Mouse (Mus musculus) heart, embryonic 16.5 days (tissue): Measurements from ENCODE around the gene Tmem117. TPM values are rescaled to one million over a fixed set of nuclear protein-coding genes. Genes with fewer than 3 reads are reported as not detected.

Experiments used
- ATAC-seq: fragments of 200-750 bp; cut with Nextera tagmentation; replicated peaks from 2 replicates; pipeline ENCODE4 v1.8.0; 2017; ENCODE audit warnings: moderate number of reproducible peaks; ENCODE audit not compliant: insufficient read depth, low FRiP score; ENCODE audit errors: extremely low read depth
- H3K27ac ChIP-seq: fragments of 300-500 bp; sonication (generic); 2 replicates; pipeline ENCODE4 v1.5.1; 2014; ENCODE audit warnings: mild to moderate bottlenecking, low read length, control low read depth, moderate library complexity
- H3K27me3 ChIP-seq: fragments of 300-500 bp; sonication (generic); 2 replicates; pipeline ENCODE4 v1.6.1; 2014; ENCODE audit warnings: low read length, mixed read lengths; ENCODE audit not compliant: control insufficient read depth, insufficient read depth
- H3K36me3 ChIP-seq: fragments of 300-500 bp; sonication (generic); 2 replicates; pipeline ENCODE4 v1.6.1; 2014; ENCODE audit not compliant: control insufficient read depth, insufficient read depth
- H3K4me1 ChIP-seq: fragments of 300-500 bp; sonication (generic); 2 replicates; pipeline ENCODE4 v1.6.1; 2014; ENCODE audit warnings: low read length, mixed read lengths; ENCODE audit not compliant: control insufficient read depth, insufficient read depth
- H3K4me2 ChIP-seq: fragments of 300-500 bp; sonication (generic); 2 replicates; pipeline ENCODE4 v1.6.1; 2014; ENCODE audit warnings: low read depth, mild to moderate bottlenecking, control low read depth, low read length
- H3K4me3 ChIP-seq: fragments of 300-500 bp; sonication (generic); 2 replicates; pipeline ENCODE4 v1.5.1; 2014; ENCODE audit warnings: mild to moderate bottlenecking, control low read depth, low read length
- H3K9ac ChIP-seq: fragments of 300-500 bp; sonication (generic); 2 replicates; pipeline ENCODE4 v1.6.1; 2014; ENCODE audit warnings: low read length, control low read depth
- H3K9me3 ChIP-seq: fragments of 300-500 bp; sonication (generic); replicated peaks from 2 replicates; pipeline ENCODE4 v1.6.1; 2016; ENCODE audit warnings: low read length; ENCODE audit not compliant: control insufficient read depth
- WGBS: fragments of 180-500 bp; shearing (Covaris S2); extraction: QIAGEN DNeasy Blood & Tissue Kit; methylation state at CpG from one replicate; pipeline ENCODE4 v1.1.7; 2014; 5-methylcytosine and 5-hydroxymethylcytosine counted together
- polyA plus RNA-seq: library from polyadenylated mRNA; unstranded; fragments of >200 nt; fragmentation: Nextera tagmentation; extraction: Ambion mirVana; gene quantifications from 2 replicates; pipeline ENCODE4 v1.2.1, GENCODE M21; 2015

Gene Tmem117
- polyA plus RNA-seq, 1 experiment from 2014 or later: 2.6 TPM

DNA sequence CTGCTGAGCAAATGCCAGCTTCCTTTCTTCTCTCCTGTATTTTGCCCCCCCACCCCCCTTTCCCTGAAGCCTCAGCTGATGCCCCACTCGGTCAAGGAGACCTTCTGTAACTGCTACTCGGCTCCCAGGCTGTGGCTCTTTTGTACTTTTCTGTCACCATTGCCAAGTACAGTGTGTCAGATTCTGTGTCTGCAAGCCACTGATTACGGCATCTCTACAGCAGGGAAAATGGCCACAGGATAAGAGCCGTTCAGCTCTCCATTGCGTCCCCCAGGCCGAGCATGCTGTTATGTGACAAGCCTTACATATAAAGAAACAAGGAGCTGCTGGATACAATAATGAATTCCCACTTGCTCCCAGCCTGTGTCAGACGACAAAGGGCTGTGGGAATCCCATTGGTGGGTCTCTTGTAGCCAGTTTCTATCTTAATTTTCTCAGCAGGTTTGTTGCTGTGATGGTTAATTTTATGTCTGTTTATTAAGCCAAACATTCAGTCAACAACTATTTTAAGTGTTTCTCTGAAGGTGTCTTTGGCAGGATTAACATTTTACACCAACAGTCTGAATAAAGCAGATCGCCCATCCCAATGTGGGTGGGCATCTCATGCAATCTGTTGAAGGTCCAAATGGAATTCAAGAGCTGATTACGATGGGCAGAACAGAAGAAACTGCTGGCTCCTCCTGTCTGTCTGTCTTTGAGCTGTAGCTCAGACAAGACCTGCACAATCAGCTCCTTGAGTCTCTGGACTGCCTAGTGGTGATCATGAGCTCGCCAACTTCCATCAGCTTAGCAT is 508.2 kb downstream of the Tmem117 start:
- H3K4me1 ChIP-seq: no peaks in the 10 kb centered on the region
- H3K4me3 ChIP-seq: no peak overlapping the region
- no peaks in the 10 kb centered on the region for H3K27me3 ChIP-seq
- H3K9ac ChIP-seq: no peak overlapping the region
- WGBS: 67% methylated on average over 10 of the region's 10 CpGs
- H3K9me3 ChIP-seq: no peaks in the 10 kb centered on the region
- H3K4me2 ChIP-seq: no peak overlapping the region
- ATAC-seq: no peak
- H3K27ac ChIP-seq: no peak overlapping the region
- no peaks in the 10 kb centered on the region for H3K36me3 ChIP-seq

DNA sequence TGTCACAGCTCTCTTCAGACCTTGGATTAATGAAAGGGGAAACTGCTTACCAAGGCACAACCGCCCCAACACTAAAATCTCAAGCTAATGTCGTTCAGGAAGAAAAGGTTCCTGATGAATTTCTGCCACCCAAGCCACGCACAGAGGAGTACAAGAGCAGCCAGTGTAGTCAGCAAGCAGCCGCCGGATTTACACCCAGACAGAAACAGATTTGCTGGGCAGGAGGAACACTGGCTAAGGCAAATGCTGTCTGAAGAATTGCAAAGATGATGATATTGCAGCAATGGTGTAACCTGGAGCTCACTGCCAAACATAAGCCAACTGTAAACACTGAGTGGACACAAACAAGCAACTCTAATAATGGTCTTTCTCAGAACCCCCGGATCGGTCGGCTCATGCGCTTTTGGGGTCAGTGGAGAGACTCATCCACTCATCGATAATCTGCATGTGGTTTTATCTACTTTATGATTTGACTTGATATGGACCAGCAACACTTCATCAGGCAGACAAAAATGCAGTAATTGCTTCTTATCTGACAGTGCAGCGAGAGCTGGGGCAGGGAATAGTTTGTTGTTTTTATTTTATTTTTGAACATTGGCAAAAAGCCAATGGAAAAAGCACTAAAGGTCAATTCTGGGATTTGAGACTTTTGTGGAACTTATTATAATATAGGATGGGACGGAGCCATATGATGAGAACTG is 509.8 kb downstream of the Tmem117 start:
- no peak overlapping the region for H3K9ac ChIP-seq
- no peaks in the 10 kb centered on the region for H3K36me3 ChIP-seq
- no peaks in the 10 kb centered on the region for H3K4me1 ChIP-seq
- H3K9me3 ChIP-seq: no peaks in the 10 kb centered on the region
- no peak overlapping the region for H3K4me2 ChIP-seq
- H3K27ac ChIP-seq: no peak overlapping the region
- no peaks in the 10 kb centered on the region for H3K27me3 ChIP-seq
- WGBS: 53% methylated on average over 12 of the region's 12 CpGs
- no peak for ATAC-seq
- H3K4me3 ChIP-seq: no peak overlapping the region

DNA sequence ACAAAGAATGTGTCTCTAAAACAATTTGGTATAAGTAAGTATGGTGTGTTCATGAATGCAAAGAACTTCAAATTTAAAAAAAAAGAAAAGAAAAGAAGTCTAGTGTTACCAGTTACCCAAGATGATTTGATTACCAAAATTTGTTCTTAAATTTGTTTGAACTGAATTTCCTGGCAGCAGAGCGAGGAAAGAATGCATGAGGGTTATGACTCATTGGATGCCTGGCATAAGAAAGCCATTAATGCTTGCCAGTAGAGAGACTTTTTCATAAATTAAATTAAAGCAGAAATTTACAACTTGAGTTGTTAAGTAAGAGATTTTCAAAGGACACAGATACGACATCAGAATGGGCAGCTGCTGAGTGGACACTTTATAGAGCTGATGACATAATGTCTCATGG is 515.1 kb downstream of the Tmem117 start:
- Histone ChIP-seq H3K27me3 (no peaks in the 10 kb centered on the region), H3K36me3 (no peaks in the 10 kb centered on the region), H3K9ac (no peak overlapping the region), H3K4me1 (no peaks in the 10 kb centered on the region), H3K27ac (no peak overlapping the region), H3K4me2 (no peak overlapping the region), H3K4me3 (no peak overlapping the region), H3K9me3 (no peaks in the 10 kb centered on the region)
- ATAC-seq: no peak
- 66% methylated on average over 2 of the region's 2 CpGs for WGBS

GRCm38 (mm10) chr15:95145118-95145517 is 516.1 kb downstream of the Tmem117 start:
- H3K9ac ChIP-seq: no peak overlapping the region
- no peak for ATAC-seq
- no peak overlapping the region for H3K27ac ChIP-seq
- no peak overlapping the region for H3K4me3 ChIP-seq
- no peaks in the 10 kb centered on the region for H3K4me1 ChIP-seq
- H3K27me3 ChIP-seq: no peaks in the 10 kb centered on the region
- H3K9me3 ChIP-seq: no peaks in the 10 kb centered on the region
- no peak overlapping the region for H3K4me2 ChIP-seq
- 71% methylated on average over 2 of the region's 2 CpGs for WGBS
- no peaks in the 10 kb centered on the region for H3K36me3 ChIP-seq

Other genes starting within 250 kb of the Tmem117 start
- gene Adamts20, start 163.8 kb upstream of the Tmem117 start, polyA plus RNA-seq: 0.76 and 0.90 TPM in 2 replicates
- gene Pus7l, start 85.7 kb upstream of the Tmem117 start, polyA plus RNA-seq: 4.9 and 5.6 TPM in 2 replicates
- gene Irak4, start 85.6 kb upstream of the Tmem117 start, polyA plus RNA-seq: 5.4 and 5.6 TPM in 2 replicates
- gene Twf1, start 39.3 kb upstream of the Tmem117 start, polyA plus RNA-seq: 41.9 and 44.7 TPM in 2 replicates